Mouse (Mus musculus): ENCODE data around the gene Slc22a23. TPM values are rescaled to one million over a fixed set of nuclear protein-coding genes. Genes with fewer than 3 reads are reported as not detected.

Gene Slc22a23
- polyA plus RNA-seq, 1 experiment from 2014 or later, result 6.2 TPM

- ATAC-seq (ENCODE audit: low read depth) (no peak), DNase-seq (no peak)
- WGBS (ENCODE audit: insufficient replicate concordance), result 62% methylated on average over 8 of the region's 8 CpGs
- H3K4me3 ChIP-seq (replicated peaks), result no peak overlapping the region
- no peaks in the 10 kb centered on the region for H3K27me3 ChIP-seq
- H3K4me2 ChIP-seq, result no peak overlapping the region
- H3K36me3 ChIP-seq, result no peaks in the 10 kb centered on the region
- no peak overlapping the region for H3K9ac ChIP-seq
- H3K4me1 ChIP-seq (replicated peaks), result peaks cover 8% of the 10 kb centered on the region
- H3K27ac ChIP-seq, result no peak overlapping the region
- H3K9me3 ChIP-seq (replicated peaks), result no peaks in the 10 kb centered on the region
Observed at GRCm38 (mm10) chr13:34156133-34156839, 188.7 kb downstream of the Slc22a23 start.

- H3K36me3 ChIP-seq, result no peaks in the 10 kb centered on the region
- H3K27ac ChIP-seq, result no peak overlapping the region
- 21% methylated on average over 3 of the region's 3 CpGs for WGBS (ENCODE audit: insufficient replicate concordance)
- ATAC-seq (ENCODE audit: low read depth) (no peak), DNase-seq (no peak)
- H3K9me3 ChIP-seq (replicated peaks), result no peaks in the 10 kb centered on the region
- H3K4me2 ChIP-seq, result peak overlapping the region; percentile 23
- H3K4me1 ChIP-seq (replicated peaks), result peaks cover 16% of the 10 kb centered on the region
- H3K27me3 ChIP-seq, result peaks cover 9% of the 10 kb centered on the region
- peak overlapping the region; percentile 23; the same call in 1 of the 2 replicates for H3K4me3 ChIP-seq (replicated peaks)
- no peak overlapping the region for H3K9ac ChIP-seq
Observed at GRCm38 (mm10) chr13:34154931-34155272, 190.1 kb downstream of the Slc22a23 start.

GRCm38 (mm10) chr13:34154217-34154930, 190.6 kb downstream of the Slc22a23 start:
- H3K9ac ChIP-seq, result no peak overlapping the region
- H3K4me1 ChIP-seq (replicated peaks), result peaks cover 22% of the 10 kb centered on the region
- H3K27ac ChIP-seq, result no peak overlapping the region
- ATAC-seq (ENCODE audit: low read depth) (peak; percentile 54), DNase-seq (peak; percentile 29)
- H3K4me2 ChIP-seq, result peak overlapping the region; percentile 23
- peak overlapping the region; percentile 23; the same call in 1 of the 2 replicates for H3K4me3 ChIP-seq (replicated peaks)
- no peaks in the 10 kb centered on the region for H3K36me3 ChIP-seq
- H3K9me3 ChIP-seq (replicated peaks), result no peaks in the 10 kb centered on the region
- WGBS (ENCODE audit: insufficient replicate concordance), result 35% methylated on average over 13 of the region's 13 CpGs
- H3K27me3 ChIP-seq, result peaks cover 14% of the 10 kb centered on the region

GRCm38 (mm10) chr13:34153254-34154011, 191.5 kb downstream of the Slc22a23 start:
- WGBS (ENCODE audit: insufficient replicate concordance), result 60% methylated on average over 5 of the region's 5 CpGs

GRCm38 (mm10) chr13:34152695-34153094, 192.3 kb downstream of the Slc22a23 start:
- H3K27ac ChIP-seq, result no peak overlapping the region
- no peaks in the 10 kb centered on the region for H3K9me3 ChIP-seq (replicated peaks)

More at GRCm38 (mm10) chr13:34153254-34154011, 191.5 kb downstream of the Slc22a23 start:
- H3K27ac ChIP-seq, result no peak overlapping the region
- H3K36me3 ChIP-seq, result no peaks in the 10 kb centered on the region
- ATAC-seq (ENCODE audit: low read depth), result no peak
- DNase-seq, result no peak
- H3K27me3 ChIP-seq, result peaks cover 24% of the 10 kb centered on the region
- H3K4me2 ChIP-seq, result no peak overlapping the region
- H3K9ac ChIP-seq, result no peak overlapping the region
- H3K4me1 ChIP-seq (replicated peaks), result peaks cover 26% of the 10 kb centered on the region
- H3K4me3 ChIP-seq (replicated peaks), result no peak overlapping the region
- H3K9me3 ChIP-seq (replicated peaks), result no peaks in the 10 kb centered on the region

GRCm38 (mm10) chr13:34151425-34151824, 193.6 kb downstream of the Slc22a23 start:
- Histone ChIP-seq H3K9me3 (replicated peaks) (no peaks in the 10 kb centered on the region), H3K27me3 (peaks cover 38% of the 10 kb centered on the region), H3K4me2 (no peak overlapping the region), H3K4me3 (replicated peaks) (no peak overlapping the region), H3K27ac (no peak overlapping the region), H3K9ac (no peak overlapping the region), H3K36me3 (no peaks in the 10 kb centered on the region), H3K4me1 (replicated peaks) (peaks cover 24% of the 10 kb centered on the region)
- no peak for ATAC-seq (ENCODE audit: low read depth)
- WGBS (ENCODE audit: insufficient replicate concordance), result 52% methylated on average over 1 of the region's 1 CpGs
- no peak for DNase-seq

More at GRCm38 (mm10) chr13:34152695-34153094, 192.3 kb downstream of the Slc22a23 start:
- DNase-seq, result no peak
- no peak for ATAC-seq (ENCODE audit: low read depth)
- Histone ChIP-seq H3K4me1 (replicated peaks) (peaks cover 26% of the 10 kb centered on the region), H3K27me3 (peaks cover 31% of the 10 kb centered on the region), H3K36me3 (no peaks in the 10 kb centered on the region), H3K9ac (no peak overlapping the region), H3K4me2 (no peak overlapping the region), H3K4me3 (replicated peaks) (no peak overlapping the region)
- WGBS (ENCODE audit: insufficient replicate concordance), result 59% methylated on average over 7 of the region's 7 CpGs

GRCm38 (mm10) chr13:34150271-34151027, 194.5 kb downstream of the Slc22a23 start:
- Histone ChIP-seq H3K36me3 (no peaks in the 10 kb centered on the region), H3K27me3 (peaks cover 38% of the 10 kb centered on the region), H3K4me1 (replicated peaks) (peaks cover 23% of the 10 kb centered on the region), H3K27ac (no peak overlapping the region), H3K4me2 (peak overlapping the region; percentile 19; the same call in 1 of the 2 replicates), H3K9me3 (replicated peaks) (no peaks in the 10 kb centered on the region), H3K4me3 (replicated peaks) (no peak overlapping the region), H3K9ac (no peak overlapping the region)
- WGBS (ENCODE audit: insufficient replicate concordance), result 20% methylated on average over 19 of the region's 19 CpGs
- no peak for DNase-seq
- no peak for ATAC-seq (ENCODE audit: low read depth)

- Histone ChIP-seq H3K4me2 (peak overlapping the region; percentile 57), H3K27me3 (peaks cover 38% of the 10 kb centered on the region), H3K9me3 (replicated peaks) (no peaks in the 10 kb centered on the region), H3K9ac (no peak overlapping the region), H3K36me3 (no peaks in the 10 kb centered on the region), H3K4me3 (replicated peaks) (peak overlapping the region; percentile 43; the same call in 1 of the 2 replicates), H3K4me1 (replicated peaks) (peaks cover 22% of the 10 kb centered on the region), H3K27ac (no peak overlapping the region)
- ATAC-seq (ENCODE audit: low read depth) (no peak), DNase-seq (no peak)
- WGBS (ENCODE audit: insufficient replicate concordance), result 48% methylated on average over 5 of the region's 5 CpGs
Observed at GRCm38 (mm10) chr13:34149463-34150176, 195.4 kb downstream of the Slc22a23 start.

GRCm38 (mm10) chr13:34148767-34149392, 196.1 kb downstream of the Slc22a23 start:
- no peak for DNase-seq
- Histone ChIP-seq H3K27ac (no peak overlapping the region), H3K27me3 (peaks cover 38% of the 10 kb centered on the region), H3K4me1 (replicated peaks) (peaks cover 18% of the 10 kb centered on the region), H3K4me2 (peak overlapping the region; percentile 57), H3K36me3 (no peaks in the 10 kb centered on the region), H3K9me3 (replicated peaks) (no peaks in the 10 kb centered on the region), H3K9ac (no peak overlapping the region), H3K4me3 (replicated peaks) (peak overlapping the region; percentile 43)
- 8% methylated on average over 23 of the region's 23 CpGs for whole genome bisulfite sequencing (ENCODE audit: insufficient replicate concordance)
- ATAC-seq (ENCODE audit: low read depth), result no peak

GRCm38 (mm10) chr13:34148181-34148580, 196.8 kb downstream of the Slc22a23 start:
- H3K9ac ChIP-seq, result no peak overlapping the region
- H3K27me3 ChIP-seq, result peaks cover 38% of the 10 kb centered on the region
- H3K36me3 ChIP-seq, result no peaks in the 10 kb centered on the region
- WGBS (ENCODE audit: insufficient replicate concordance), result 55% methylated on average over 3 of the region's 3 CpGs
- H3K27ac ChIP-seq, result no peak overlapping the region
- H3K4me3 ChIP-seq (replicated peaks), result no peak overlapping the region
- H3K4me2 ChIP-seq, result no peak overlapping the region
- ATAC-seq (ENCODE audit: low read depth) (no peak), DNase-seq (no peak)
- no peaks in the 10 kb centered on the region for H3K9me3 ChIP-seq (replicated peaks)
- peaks cover 18% of the 10 kb centered on the region for H3K4me1 ChIP-seq (replicated peaks)
